Mouse (Mus musculus) embryonic fibroblast, embryonic 13.5 days (primary cell): ENCODE results near the gene Cped1. TPM values are rescaled to one million over a fixed set of nuclear protein-coding genes. Genes with fewer than 3 reads are reported as not detected.

Experiments used
- H3K27ac ChIP-seq: 2 replicates; pipeline ENCODE4 v1.5.1; 2012; ENCODE audit warnings: low read length, control low read depth, inconsistent platforms; ENCODE audit not compliant: insufficient read depth
- H3K4me1 ChIP-seq: 2 replicates; pipeline ENCODE4 v1.6.1; 2011; ENCODE audit warnings: low read length; ENCODE audit not compliant: control insufficient read depth, insufficient read depth
- H3K4me3 ChIP-seq: 2 replicates; pipeline ENCODE4 v1.5.1; 2011; ENCODE audit warnings: mild to moderate bottlenecking, control low read depth, low read length; ENCODE audit not compliant: insufficient read depth
- CTCF ChIP-seq: IDR thresholded peaks from 2 replicates; pipeline ENCODE4 v1.5.1; 2011; ENCODE audit warnings: mild to moderate bottlenecking, control low read depth, low read length, moderate library complexity, borderline replicate concordance; ENCODE audit not compliant: insufficient read depth
- POLR2A ChIP-seq: IDR thresholded peaks from 2 replicates; pipeline ENCODE4 v1.6.1; 2011; ENCODE audit warnings: low read depth, mild to moderate bottlenecking, control low read depth, low read length, moderate library complexity
- polyA plus RNA-seq: library from polyadenylated mRNA; stranded (reverse); fragments of >200 nt; gene quantifications from 2 replicates; pipeline ENCODE4 v1.2.4, GENCODE M21; 2011; ENCODE audit warnings: low read depth; ENCODE audit not compliant: missing spikeins, insufficient read length

The Cped1 gene
- 23.4 and 34.4 TPM in 2 replicates for polyA plus RNA-seq

DNA sequence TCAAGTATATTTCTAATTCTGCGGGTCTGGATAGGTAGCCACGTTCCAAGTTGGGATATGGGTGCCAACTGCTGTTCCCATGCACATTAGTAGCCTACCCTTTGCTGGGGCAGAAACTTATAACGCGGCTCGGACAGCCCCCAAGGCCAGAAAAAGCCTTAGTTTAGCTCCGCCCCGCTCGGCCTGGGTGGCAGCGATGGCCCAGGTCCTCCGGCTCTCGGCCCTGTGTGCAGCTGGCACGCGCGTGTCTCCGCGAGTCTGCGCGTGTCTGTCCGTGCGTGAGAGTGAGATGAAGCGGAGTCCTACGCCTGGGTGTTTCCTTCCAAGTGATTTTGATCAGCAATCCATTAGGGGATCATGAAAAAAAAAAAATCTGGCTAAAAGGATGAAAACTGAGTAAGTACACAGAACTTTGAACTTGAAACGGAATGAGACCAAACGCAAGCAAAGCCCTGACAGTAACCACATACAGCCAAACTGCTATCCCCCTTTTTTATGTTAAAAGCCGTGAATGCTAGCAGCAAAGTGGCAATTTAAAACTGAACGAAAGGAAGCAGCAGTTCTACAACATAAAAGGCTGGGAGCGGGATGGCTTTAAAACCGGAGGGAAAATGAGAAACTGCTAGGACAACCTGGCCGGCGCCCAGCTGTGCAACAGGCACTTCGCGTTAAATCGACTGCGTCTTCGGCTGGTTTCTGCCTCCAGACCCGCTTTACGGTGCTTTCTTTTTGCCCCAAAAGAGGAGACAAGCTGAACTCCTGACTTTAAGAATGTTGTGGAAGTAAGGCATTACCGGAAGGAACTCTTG lies at the start of gene Cped1:
Gene Cped1, plus strand, starts transcription at position 185 of the 809 bp plus-strand sequence.
- peak; percentile 86 for TF ChIP-seq POLR2A
- TF ChIP-seq CTCF: no peak
- H3K4me3 ChIP-seq: peak within 1 kb of the TSS; percentile 50
- peaks cover 10% of the 10 kb centered on the region for H3K4me1 ChIP-seq
- peak within 1 kb of the TSS; percentile 85 for H3K27ac ChIP-seq

DNA sequence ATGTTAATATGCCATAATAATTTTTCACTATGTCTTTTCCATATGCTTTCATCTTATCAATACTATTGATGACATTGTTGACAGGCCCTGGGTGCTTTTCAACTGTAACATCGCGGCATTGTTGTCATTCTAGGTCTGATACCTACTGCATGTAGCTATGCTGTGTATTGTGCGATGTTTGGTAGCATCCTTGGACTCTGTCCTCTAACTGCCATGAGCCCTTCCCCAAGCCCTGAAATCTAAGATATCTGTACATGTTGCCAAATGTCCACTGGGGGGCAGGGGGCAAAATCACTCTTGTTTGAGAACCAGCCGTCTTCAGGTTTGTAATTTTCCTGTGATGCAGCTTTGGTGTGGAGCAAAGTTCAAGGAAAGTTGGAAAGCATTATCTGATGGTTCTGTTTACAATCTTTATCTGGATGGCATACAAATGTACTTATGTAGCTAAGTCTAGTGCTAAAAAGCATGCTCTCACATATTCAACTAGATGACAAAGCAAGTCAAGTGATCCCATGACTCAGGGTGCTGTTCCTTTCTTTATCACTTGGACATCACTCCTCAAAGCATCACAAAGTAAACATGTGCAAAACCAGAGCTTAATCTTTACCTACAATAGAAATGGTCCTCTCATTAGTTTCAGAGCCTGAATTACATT lies 47.6 kb upstream of the Cped1 start:
- no peaks in the 10 kb centered on the region for H3K4me1 ChIP-seq
- no peak overlapping the region for H3K4me3 ChIP-seq
- no peak for TF ChIP-seq POLR2A
- no peak for TF ChIP-seq CTCF
- no peak overlapping the region for H3K27ac ChIP-seq

DNA sequence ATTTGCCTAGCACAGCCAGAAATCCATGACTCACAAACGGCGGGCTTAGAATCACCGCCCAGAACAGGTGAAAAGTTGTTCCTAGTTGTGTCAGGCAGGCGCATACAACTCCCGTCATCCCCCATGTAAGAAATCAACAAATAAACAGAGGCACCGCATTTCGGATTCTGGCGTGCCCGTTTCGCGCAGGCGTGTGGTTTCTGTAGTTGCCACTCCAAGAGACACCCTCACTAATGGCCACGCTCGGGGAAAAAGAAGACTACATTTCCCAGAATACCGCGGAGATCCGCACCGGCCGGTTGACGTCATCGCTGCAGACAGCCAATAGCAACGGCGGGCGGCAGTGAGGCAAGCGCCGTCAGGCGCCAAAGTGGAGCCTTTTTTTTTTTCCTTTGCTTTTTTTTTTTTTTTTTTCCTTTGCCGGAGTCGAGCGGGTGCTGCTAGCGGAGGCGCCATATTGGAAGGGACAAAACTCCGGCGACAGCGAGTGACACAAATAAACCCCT lies 36.4 kb upstream of the Cped1 start, which contains the start of gene Ing3:
Gene Ing3, plus strand, starts transcription at position 346 of the 506 bp plus-strand sequence.
- peak within 1 kb of the TSS; percentile 94 for H3K27ac ChIP-seq
- H3K4me3 ChIP-seq: peak within 1 kb of the TSS; percentile 67
- TF ChIP-seq CTCF (no peak), POLR2A (no peak)
- no peaks in the 10 kb centered on the region for H3K4me1 ChIP-seq

DNA sequence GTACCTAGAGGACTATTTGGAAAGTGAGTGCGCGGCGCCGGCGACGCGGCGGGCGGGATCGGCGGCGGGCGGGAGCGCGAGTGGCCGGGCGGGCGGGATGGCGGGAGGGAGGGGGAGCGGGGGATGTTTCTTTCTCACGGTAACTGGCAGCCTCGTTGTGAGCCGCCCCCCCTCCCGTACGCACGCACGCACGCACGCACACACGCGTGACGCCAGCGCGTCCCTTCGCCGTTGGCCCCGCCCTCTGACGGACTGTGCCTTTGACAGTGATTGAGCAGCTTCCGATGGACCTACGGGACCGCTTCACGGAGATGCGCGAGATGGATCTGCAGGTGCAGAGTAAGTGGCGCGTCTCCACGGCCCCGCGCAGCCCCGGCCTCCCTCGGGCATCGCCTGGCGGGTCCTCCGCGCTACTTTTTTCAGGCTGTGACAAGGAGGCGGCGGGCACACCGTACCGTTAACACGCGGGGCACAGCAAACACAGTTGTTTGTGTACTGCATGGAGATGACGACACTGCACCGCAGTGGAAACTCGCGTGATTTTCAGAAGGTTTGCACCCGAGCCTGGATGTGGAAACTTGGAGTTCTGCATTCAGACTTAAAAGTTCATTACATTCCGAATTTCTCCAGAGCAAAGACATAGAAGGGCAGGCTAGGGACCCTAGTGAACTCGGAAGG lies 35.8 kb upstream of the Cped1 start:
- H3K4me1 ChIP-seq: no peaks in the 10 kb centered on the region
- H3K4me3 ChIP-seq: peak overlapping the region; percentile 67
- peak overlapping the region; percentile 94 for H3K27ac ChIP-seq
- no peak for TF ChIP-seq CTCF
- peak; percentile 69 for TF ChIP-seq POLR2A

DNA sequence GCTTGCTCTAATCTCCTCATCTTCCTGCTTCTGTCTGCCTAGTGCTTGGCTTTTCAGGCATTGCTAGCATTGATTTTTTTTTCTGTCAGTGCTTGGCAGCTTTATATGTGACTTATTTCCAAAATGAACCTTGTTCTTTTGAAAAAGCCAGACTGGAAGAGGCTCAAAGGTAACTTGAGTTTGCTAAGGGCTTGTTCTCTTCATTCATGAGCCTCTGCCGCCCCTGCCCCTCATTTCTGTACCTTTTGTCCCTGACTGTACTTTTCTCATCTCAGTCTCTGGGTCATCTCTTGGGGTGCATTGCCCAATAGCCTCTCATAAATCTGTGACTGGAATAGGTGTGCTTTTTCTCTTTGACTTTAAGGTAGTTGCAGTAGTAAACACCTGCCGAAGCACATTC lies 35.0 kb upstream of the Cped1 start:
- Histone ChIP-seq H3K4me3 (peak overlapping the region; percentile 67), H3K4me1 (no peaks in the 10 kb centered on the region), H3K27ac (no peak overlapping the region)
- TF ChIP-seq POLR2A (no peak), CTCF (no peak)

DNA sequence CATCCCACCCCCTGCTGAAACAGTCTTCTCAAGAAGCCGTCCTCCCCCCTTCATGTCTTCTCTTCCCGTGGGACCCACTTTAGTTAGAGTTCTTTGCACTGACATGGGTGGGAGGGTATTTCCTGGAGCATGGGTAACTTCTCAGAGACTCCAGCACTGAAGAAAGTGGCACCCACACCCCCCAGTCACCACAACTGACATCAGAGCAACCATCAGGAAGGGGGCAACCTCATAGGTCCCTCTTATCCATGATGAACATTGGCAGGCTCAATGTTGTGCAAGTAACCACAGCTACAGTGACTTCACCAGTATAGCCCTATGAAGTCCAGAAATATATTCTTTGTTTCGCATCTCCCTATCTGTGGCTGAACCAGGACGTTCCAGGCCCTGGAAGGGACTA lies 30.2 kb upstream of the Cped1 start:
- H3K27ac ChIP-seq: no peak overlapping the region
- H3K4me1 ChIP-seq: no peaks in the 10 kb centered on the region
- no peak for TF ChIP-seq CTCF
- TF ChIP-seq POLR2A: no peak
- no peak overlapping the region for H3K4me3 ChIP-seq

DNA sequence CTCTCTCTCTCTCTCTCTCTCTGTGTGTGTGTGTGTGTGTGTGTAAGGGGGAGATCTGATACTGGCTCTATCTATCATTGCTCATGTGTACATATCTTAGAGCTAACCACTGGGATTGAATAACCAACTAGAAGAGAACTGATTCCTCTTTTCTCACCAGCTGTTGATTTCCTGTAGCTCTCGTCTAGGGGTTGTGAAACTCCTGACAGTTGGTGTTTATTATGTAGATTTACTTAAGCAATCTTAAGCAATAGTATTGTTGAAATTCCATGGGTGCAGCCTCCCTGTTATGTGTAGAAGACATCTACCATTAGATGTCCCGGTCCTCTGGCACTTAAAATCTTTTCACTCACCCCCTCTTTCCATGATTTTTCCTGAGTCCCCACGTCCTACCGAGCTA lies 26.8 kb upstream of the Cped1 start:
- Histone ChIP-seq H3K4me1 (no peaks in the 10 kb centered on the region), H3K4me3 (no peak overlapping the region), H3K27ac (no peak overlapping the region)
- no peak for TF ChIP-seq CTCF
- no peak for TF ChIP-seq POLR2A

DNA sequence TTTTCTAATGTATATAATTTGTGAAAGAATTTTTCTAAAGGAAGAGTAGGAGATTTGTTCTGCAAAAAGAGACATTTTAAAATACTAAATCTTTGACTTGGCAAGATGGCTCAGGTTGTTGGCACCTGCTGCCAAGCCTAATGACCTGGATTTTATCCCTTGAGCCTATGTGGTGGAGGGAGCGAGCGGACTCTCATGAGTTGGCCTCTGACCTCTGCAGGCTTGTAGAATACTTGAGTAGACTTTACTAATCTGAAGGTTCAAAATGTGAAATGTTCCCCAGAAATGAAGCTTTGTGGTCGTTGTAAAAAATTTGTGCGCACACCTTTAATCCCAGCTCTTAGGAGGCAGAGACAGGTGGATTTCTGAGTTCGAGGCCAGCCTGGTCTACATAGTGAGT lies 25.8 kb upstream of the Cped1 start:
- no peak overlapping the region for H3K27ac ChIP-seq
- H3K4me1 ChIP-seq: no peaks in the 10 kb centered on the region
- TF ChIP-seq CTCF (no peak), POLR2A (no peak)
- no peak overlapping the region for H3K4me3 ChIP-seq

DNA sequence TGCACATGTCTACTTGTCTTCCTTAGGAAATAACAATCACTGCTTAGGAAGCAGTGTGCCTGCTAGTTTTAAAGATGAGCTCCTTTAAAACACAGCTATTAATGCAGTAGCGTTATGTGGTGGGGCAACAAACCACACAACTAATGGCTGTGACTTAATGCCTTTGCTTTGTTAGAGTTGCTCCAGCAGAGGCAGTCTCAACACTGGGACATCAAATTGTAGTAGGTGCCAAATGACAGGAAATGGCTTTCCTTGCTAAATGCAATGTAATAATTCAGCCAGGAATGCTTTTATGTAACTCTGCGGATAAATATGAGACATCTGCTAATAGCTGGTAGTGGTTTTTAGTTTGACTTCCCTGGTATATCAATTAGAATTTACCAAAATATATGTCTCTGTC lies 8.2 kb upstream of the Cped1 start:
- Histone ChIP-seq H3K4me3 (no peak overlapping the region), H3K27ac (no peak overlapping the region), H3K4me1 (no peaks in the 10 kb centered on the region)
- TF ChIP-seq POLR2A: no peak
